Comparison of ENCODE assay signal across 13 mouse cellular contexts in the genomic region with DNA sequence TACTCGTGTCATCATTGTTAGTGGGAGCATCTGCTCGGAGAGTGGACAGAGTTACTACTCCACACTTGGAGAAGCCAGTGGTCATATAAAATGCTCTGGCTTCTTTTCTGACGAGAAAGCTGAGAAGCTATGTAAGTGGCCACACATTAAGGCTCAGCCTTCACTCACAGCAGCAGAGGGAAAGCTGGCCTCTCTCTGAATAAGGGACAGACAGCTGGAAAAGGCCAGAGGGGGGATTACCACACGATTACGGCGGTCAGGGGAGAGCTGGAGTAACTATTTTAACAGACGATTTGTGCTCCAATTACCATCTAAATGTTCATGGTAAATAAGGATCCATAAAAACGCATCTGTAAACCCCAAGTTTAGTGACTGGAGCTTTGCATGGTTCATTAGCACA.
DNase-seq lines count a peak whose midpoint lies in the region; ATAC-seq and TF ChIP-seq lines count a peak whose summit lies in the region.
"Had no signal": no experiment of that assay in that cellular context is flagged by ENCODE, and none has a peak within 500 bp of the region (broad histone marks: within the 10 kb centered on the region; RNA-seq: fewer than 3 reads in every experiment).

No protein-coding gene starts in this region.

- no peaks in the 10 kb centered on the region for H3K9me3 ChIP-seq in heart, postnatal 0 days (replicated peaks; ENCODE audit: control insufficient read depth, low read length)
- no peaks in the 10 kb centered on the region for H3K9me3 ChIP-seq in intestine, embryonic 16.5 days (ENCODE audit: control insufficient read depth, low read length)
- no peaks in the 10 kb centered on the region for H3K9me3 ChIP-seq in stomach, postnatal 0 days (ENCODE audit: control insufficient read depth, low read length)
- H3K9me3 ChIP-seq: limb, embryonic 15.5 days had no signal

- H3K36me3 ChIP-seq in heart, postnatal 0 days (replicated peaks; ENCODE audit: control insufficient read depth, insufficient read depth, low read length), result no peaks in the 10 kb centered on the region
- H3K36me3 ChIP-seq in intestine, embryonic 16.5 days (ENCODE audit: control insufficient read depth, insufficient read depth, low read length), result no peaks in the 10 kb centered on the region
- no peaks in the 10 kb centered on the region for H3K36me3 ChIP-seq in stomach, postnatal 0 days (ENCODE audit: control insufficient read depth, insufficient read depth, low read length)
- H3K36me3 ChIP-seq: limb, embryonic 15.5 days had no signal

- no peak for TF ChIP-seq EP300 in heart, postnatal 0 days (IDR thresholded peaks at IDR 0.05; ENCODE audit: low read depth)
- TF ChIP-seq EP300 in stomach, postnatal 0 days (optimal IDR thresholded peaks at IDR 0.05), result no peak

- H3K4me2 ChIP-seq in heart, postnatal 0 days (ENCODE audit: low read depth, low read length), result no peak overlapping the region
- no peak overlapping the region for H3K4me2 ChIP-seq in intestine, embryonic 16.5 days (ENCODE audit: low read depth, low read length)
- peak overlapping the region; percentile 9; the same call in 1 of the 2 replicates for H3K4me2 ChIP-seq in stomach, postnatal 0 days (replicated peaks; ENCODE audit: low read depth)
- H3K4me2 ChIP-seq: hindbrain, embryonic 14.5 days; limb, embryonic 15.5 days had no signal

- no peak for DNase-seq in heart, postnatal 0 days (ENCODE audit: low spot score)
- DNase-seq in heart, adult 8-10 months (ENCODE audit: low spot score), result no peak
- DNase-seq in testis, postnatal 14 days (ENCODE audit: low spot score), result peak; percentile 16
- no peak for DNase-seq in testis, postnatal 10 days (ENCODE audit: low spot score)
- DNase-seq in stomach, postnatal 0 days (ENCODE audit: low spot score), result no peak
- no peak for DNase-seq in adrenal gland, adult (ENCODE audit: inconsistent age in 2 of 2, low spot score in 1 of 2)
- DNase-seq: cerebellum, adult 9-11 months; gastrocnemius, postnatal 36 days had no signal

- H3K27me3 ChIP-seq in heart, postnatal 0 days (ENCODE audit: control insufficient read depth, insufficient read depth, low read length), result no peaks in the 10 kb centered on the region
- H3K27me3 ChIP-seq in intestine, embryonic 16.5 days (replicated peaks; ENCODE audit: control insufficient read depth, insufficient read depth, low read length), result no peaks in the 10 kb centered on the region
- no peaks in the 10 kb centered on the region for H3K27me3 ChIP-seq in stomach, postnatal 0 days (ENCODE audit: control insufficient read depth, insufficient read depth, low read length)
- H3K27me3 ChIP-seq: CH12.LX; limb, embryonic 15.5 days had no signal

- no peaks in the 10 kb centered on the region for H3K4me1 ChIP-seq in heart, postnatal 0 days (ENCODE audit: control insufficient read depth, insufficient read depth)
- H3K4me1 ChIP-seq in intestine, embryonic 16.5 days (ENCODE audit: control insufficient read depth, insufficient read depth, low read length), result no peaks in the 10 kb centered on the region
- no peaks in the 10 kb centered on the region for H3K4me1 ChIP-seq in stomach, postnatal 0 days (replicated peaks; ENCODE audit: control insufficient read depth, insufficient read depth)

- H3K9ac ChIP-seq in heart, postnatal 0 days (replicated peaks; ENCODE audit: low read depth, low read length), result no peak overlapping the region
- no peak overlapping the region for H3K9ac ChIP-seq in intestine, embryonic 16.5 days (ENCODE audit: low read depth, low read length)
- H3K9ac ChIP-seq in stomach, postnatal 0 days (ENCODE audit: low read length), result no peak overlapping the region
- H3K9ac ChIP-seq: hindbrain, embryonic 14.5 days; limb, embryonic 15.5 days had no signal

- peak overlapping the region; percentile 43 for H3K27ac ChIP-seq in heart, postnatal 0 days (ENCODE audit: low read depth)
- H3K27ac ChIP-seq in intestine, embryonic 16.5 days (ENCODE audit: low read length), result no peak overlapping the region; the same call in 1 of the 2 replicates
- H3K27ac ChIP-seq in stomach, postnatal 0 days (replicated peaks), result no peak overlapping the region
- H3K27ac ChIP-seq: hindbrain, embryonic 14.5 days; limb, embryonic 15.5 days had no signal

- TF ChIP-seq CTCF in heart, postnatal 0 days (IDR thresholded peaks at IDR 0.05; ENCODE audit: low read depth), result no peak
- TF ChIP-seq CTCF in stomach, postnatal 0 days (IDR thresholded peaks at IDR 0.05; ENCODE audit: low read depth), result no peak

- no peak overlapping the region for H3K4me3 ChIP-seq in heart, postnatal 0 days (ENCODE audit: low read depth, low read length)
- no peak overlapping the region for H3K4me3 ChIP-seq in intestine, embryonic 16.5 days (ENCODE audit: low read length)
- H3K4me3 ChIP-seq in stomach, postnatal 0 days (ENCODE audit: low read depth, low read length), result no peak overlapping the region
- H3K4me3 ChIP-seq: limb, embryonic 15.5 days had no signal

- no peak for ATAC-seq in heart, postnatal 0 days (ENCODE audit: insufficient read depth, low read depth)
- peak; percentile 18; the same call in 1 of the 2 replicates for ATAC-seq in intestine, embryonic 16.5 days
- ATAC-seq in stomach, postnatal 0 days (ENCODE audit: low FRiP score, low TSS enrichment), result no peak
- ATAC-seq: forebrain, embryonic 16.5 days had no signal

- 64% methylated on average over 8 of the region's 8 CpGs for WGBS in heart, postnatal 0 days
- 50% methylated on average over 8 of the region's 8 CpGs for WGBS in intestine, embryonic 16.5 days
- WGBS in stomach, postnatal 0 days, result 46% methylated on average over 8 of the region's 8 CpGs
